Mouse (Mus musculus) neural tube, embryonic 12.5 days (tissue): ENCODE measurements around the gene Farp1. TPM values are rescaled to one million over a fixed set of nuclear protein-coding genes. Genes with fewer than 3 reads are reported as not detected.
A peak's percentile ranks its signal among the peaks of the same experiment; 100 is the strongest.

Source experiments
- ATAC-seq: fragments of 200-750 bp; cut with Nextera tagmentation; 2 replicates; pipeline ENCODE4 v1.8.0; 2017; ENCODE audit warnings: low read depth, mild to moderate bottlenecking, moderate TSS enrichment, moderate library complexity; ENCODE audit not compliant: low FRiP score
- H3K27ac ChIP-seq: fragments of 300-500 bp; sonication (generic); 2 replicates; pipeline ENCODE4 v1.5.1; 2016
- H3K27me3 ChIP-seq: fragments of 300-500 bp; sonication (generic); replicated peaks from 2 replicates; pipeline ENCODE4 v1.6.1; 2016; ENCODE audit warnings: mild to moderate bottlenecking
- H3K36me3 ChIP-seq: fragments of 300-500 bp; sonication (generic); 2 replicates; pipeline ENCODE4 v1.6.1; 2016; ENCODE audit warnings: mild to moderate bottlenecking
- H3K4me1 ChIP-seq: fragments of 300-500 bp; sonication (generic); 2 replicates; pipeline ENCODE4 v1.6.1; 2016
- H3K4me2 ChIP-seq: fragments of 300-500 bp; sonication (generic); replicated peaks from 2 replicates; pipeline ENCODE4 v1.6.1; 2016; ENCODE audit warnings: mild to moderate bottlenecking
- H3K4me3 ChIP-seq: fragments of 300-500 bp; sonication (generic); 2 replicates; pipeline ENCODE4 v1.5.1; 2016
- H3K9ac ChIP-seq: fragments of 300-500 bp; sonication (generic); 2 replicates; pipeline ENCODE4 v1.6.1; 2016; ENCODE audit warnings: mild to moderate bottlenecking
- H3K9me3 ChIP-seq: fragments of 300-500 bp; sonication (generic); 2 replicates; pipeline ENCODE4 v1.6.1; 2016; ENCODE audit warnings: mild to moderate bottlenecking
- WGBS: fragments of 180-500 bp; shearing (Covaris S2); methylation state at CpG from one replicate; pipeline ENCODE4 v1.1.7; 2016; 5-methylcytosine and 5-hydroxymethylcytosine counted together
- polyA plus RNA-seq: library from polyadenylated mRNA; unstranded; fragments of >200 nt; fragmentation: Nextera tagmentation; extraction: Ambion mirVana; gene quantifications from 2 replicates; pipeline ENCODE4 v1.2.1, GENCODE M21; 2016

Farp1 gene
- 22.5 and 24.9 TPM in 2 replicates for polyA plus RNA-seq

GRCm38 (mm10) chr14:121034973-121035662, at the start of gene Farp1:
Farp1 (plus strand) TSS chr14:121035200.
- under 1% methylated on average over 52 of the region's 61 CpGs for WGBS

GRCm38 (mm10) chr14:120989126-120989525, 45.9 kb upstream of the Farp1 start:
- no peak overlapping the region for H3K27ac ChIP-seq
- 65% methylated on average over 6 of the region's 6 CpGs for WGBS
- H3K4me1 ChIP-seq = no peaks in the 10 kb centered on the region
- H3K9ac ChIP-seq = no peak overlapping the region
- H3K4me3 ChIP-seq = no peak overlapping the region
- no peaks in the 10 kb centered on the region for H3K27me3 ChIP-seq
- H3K4me2 ChIP-seq = no peak overlapping the region
- H3K9me3 ChIP-seq = no peaks in the 10 kb centered on the region
- no peaks in the 10 kb centered on the region for H3K36me3 ChIP-seq
- no peak for ATAC-seq

More at GRCm38 (mm10) chr14:121034973-121035662, at the start of gene Farp1:
- Histone ChIP-seq H3K36me3 (no peaks in the 10 kb centered on the region), H3K4me2 (peak within 1 kb of the TSS; percentile 93), H3K9me3 (no peaks in the 10 kb centered on the region), H3K27me3 (peaks cover 7% of the 10 kb centered on the region), H3K4me3 (peak within 1 kb of the TSS; percentile 92), H3K27ac (peak within 1 kb of the TSS; percentile 43; the same call in 1 of the 2 replicates), H3K9ac (peak within 1 kb of the TSS; percentile 96), H3K4me1 (peaks cover 21% of the 10 kb centered on the region)
- ATAC-seq = peak; percentile 95

- Histone ChIP-seq H3K36me3 (no peaks in the 10 kb centered on the region), H3K9me3 (no peaks in the 10 kb centered on the region), H3K4me3 (no peak overlapping the region), H3K9ac (no peak overlapping the region), H3K27ac (no peak overlapping the region), H3K4me1 (no peaks in the 10 kb centered on the region), H3K27me3 (no peaks in the 10 kb centered on the region), H3K4me2 (no peak overlapping the region)
- 88% methylated on average over 5 of the region's 5 CpGs for WGBS
- ATAC-seq = no peak
These were observed 37.3 kb upstream of the Farp1 start for GRCm38 (mm10) chr14:120997686-120998085.

- Histone ChIP-seq H3K9me3 (no peaks in the 10 kb centered on the region), H3K4me1 (no peaks in the 10 kb centered on the region), H3K36me3 (no peaks in the 10 kb centered on the region), H3K9ac (no peak overlapping the region), H3K27ac (no peak overlapping the region), H3K27me3 (no peaks in the 10 kb centered on the region), H3K4me2 (no peak overlapping the region), H3K4me3 (no peak overlapping the region)
- WGBS = 39% methylated on average over 12 of the region's 12 CpGs
- no peak for ATAC-seq
These were observed 34.2 kb upstream of the Farp1 start for GRCm38 (mm10) chr14:121000561-121001340.

- 91% methylated on average over 6 of the region's 6 CpGs for WGBS
- Histone ChIP-seq H3K36me3 (no peaks in the 10 kb centered on the region), H3K4me3 (no peak overlapping the region), H3K4me2 (no peak overlapping the region), H3K9me3 (no peaks in the 10 kb centered on the region), H3K27ac (no peak overlapping the region), H3K4me1 (no peaks in the 10 kb centered on the region), H3K27me3 (no peaks in the 10 kb centered on the region), H3K9ac (no peak overlapping the region)
- ATAC-seq = no peak
These were observed 29.4 kb upstream of the Farp1 start for GRCm38 (mm10) chr14:121005621-121006020.

GRCm38 (mm10) chr14:121006021-121006420, 29.0 kb upstream of the Farp1 start:
- Histone ChIP-seq H3K4me3 (no peak overlapping the region), H3K4me1 (no peaks in the 10 kb centered on the region), H3K27ac (no peak overlapping the region), H3K27me3 (no peaks in the 10 kb centered on the region), H3K4me2 (no peak overlapping the region), H3K9ac (no peak overlapping the region), H3K36me3 (no peaks in the 10 kb centered on the region), H3K9me3 (no peaks in the 10 kb centered on the region)
- 97% methylated on average over 8 of the region's 8 CpGs for WGBS
- no peak for ATAC-seq

GRCm38 (mm10) chr14:121015114-121015690, 19.8 kb upstream of the Farp1 start:
- Histone ChIP-seq H3K27ac (no peak overlapping the region), H3K36me3 (no peaks in the 10 kb centered on the region), H3K4me2 (no peak overlapping the region), H3K9ac (no peak overlapping the region), H3K4me3 (no peak overlapping the region), H3K4me1 (no peaks in the 10 kb centered on the region), H3K27me3 (no peaks in the 10 kb centered on the region), H3K9me3 (no peaks in the 10 kb centered on the region)
- ATAC-seq = no peak
- 91% methylated on average over 2 of the region's 2 CpGs for WGBS

- H3K4me2 ChIP-seq = no peak overlapping the region
- H3K9me3 ChIP-seq = no peaks in the 10 kb centered on the region
- H3K4me3 ChIP-seq = no peak overlapping the region
- no peaks in the 10 kb centered on the region for H3K36me3 ChIP-seq
- H3K9ac ChIP-seq = no peak overlapping the region
- no peaks in the 10 kb centered on the region for H3K4me1 ChIP-seq
- H3K27ac ChIP-seq = no peak overlapping the region
- no peak for ATAC-seq
- 61% methylated on average over 5 of the region's 5 CpGs for WGBS
- no peaks in the 10 kb centered on the region for H3K27me3 ChIP-seq
These were observed 12.6 kb upstream of the Farp1 start for GRCm38 (mm10) chr14:121022403-121022802.

- Histone ChIP-seq H3K27ac (no peak overlapping the region), H3K36me3 (no peaks in the 10 kb centered on the region), H3K4me3 (no peak overlapping the region), H3K27me3 (no peaks in the 10 kb centered on the region), H3K9ac (no peak overlapping the region), H3K9me3 (no peaks in the 10 kb centered on the region), H3K4me1 (no peaks in the 10 kb centered on the region), H3K4me2 (no peak overlapping the region)
- ATAC-seq = no peak
- WGBS = 80% methylated on average over 8 of the region's 8 CpGs
These were observed 9.6 kb upstream of the Farp1 start for GRCm38 (mm10) chr14:121025381-121025780.

GRCm38 (mm10) chr14:121031396-121031795, 3.6 kb upstream of the Farp1 start:
- Histone ChIP-seq H3K27ac (no peak overlapping the region), H3K4me3 (no peak overlapping the region), H3K36me3 (no peaks in the 10 kb centered on the region), H3K9me3 (no peaks in the 10 kb centered on the region), H3K9ac (no peak overlapping the region), H3K4me1 (peaks cover 5% of the 10 kb centered on the region), H3K27me3 (peaks cover 7% of the 10 kb centered on the region), H3K4me2 (no peak overlapping the region)
- 70% methylated on average over 2 of the region's 2 CpGs for WGBS
- no peak for ATAC-seq

GRCm38 (mm10) chr14:121034525-121034924, 475 bp upstream of the Farp1 start:
- WGBS = 14% methylated on average over 10 of the region's 10 CpGs
- Histone ChIP-seq H3K4me2 (peak overlapping the region; percentile 93), H3K9me3 (no peaks in the 10 kb centered on the region), H3K4me3 (peak overlapping the region; percentile 92; the same call in 1 of the 2 replicates), H3K9ac (peak overlapping the region; percentile 96; the same call in 1 of the 2 replicates), H3K36me3 (no peaks in the 10 kb centered on the region), H3K4me1 (peaks cover 18% of the 10 kb centered on the region), H3K27ac (no peak overlapping the region), H3K27me3 (peaks cover 7% of the 10 kb centered on the region)
- no peak for ATAC-seq
